Mouse (Mus musculus): ENCODE data around the gene Rarres2.
A peak's percentile ranks its signal among the peaks of the same experiment; 100 is the strongest.

Rarres2 gene

GRCm38 (mm10) chr6:48572572-48573061, at the start of gene Rarres2:
Gene Rarres2 (minus strand): TSS chr6:48572789.
- DNase-seq = peak; percentile 60

- no peak for DNase-seq
Observed at GRCm38 (mm10) chr6:48620031-48620430, 47.4 kb upstream of the Rarres2 start.

- no peak for DNase-seq
Observed at GRCm38 (mm10) chr6:48614756-48615155, 42.2 kb upstream of the Rarres2 start.

- DNase-seq = no peak
Observed at GRCm38 (mm10) chr6:48613464-48613863, 40.9 kb upstream of the Rarres2 start.

GRCm38 (mm10) chr6:48610657-48611056, 38.1 kb upstream of the Rarres2 start:
- DNase-seq = no peak

- DNase-seq = no peak
Observed at GRCm38 (mm10) chr6:48609512-48609911, 36.9 kb upstream of the Rarres2 start.

GRCm38 (mm10) chr6:48608124-48608523, 35.5 kb upstream of the Rarres2 start:
- DNase-seq = no peak

- DNase-seq = peak; percentile 37
Observed at GRCm38 (mm10) chr6:48602080-48602741, 29.6 kb upstream of the Rarres2 start.

- peak; percentile 96 for DNase-seq
Observed at GRCm38 (mm10) chr6:48601271-48602079, 28.9 kb upstream of the Rarres2 start, which contains the start of gene Zfp775. Gene Zfp775 (plus strand): TSS chr6:48602063.

- DNase-seq = no peak
Observed at GRCm38 (mm10) chr6:48600594-48600993, 28.0 kb upstream of the Rarres2 start.

- no peak for DNase-seq
Observed at GRCm38 (mm10) chr6:48597233-48597625, 24.6 kb upstream of the Rarres2 start.

- DNase-seq = no peak
Observed at GRCm38 (mm10) chr6:48596545-48597232, 24.1 kb upstream of the Rarres2 start.

GRCm38 (mm10) chr6:48595278-48595677, 22.7 kb upstream of the Rarres2 start:
- no peak for DNase-seq

- peak; percentile 34 for DNase-seq
Observed at GRCm38 (mm10) chr6:48594043-48594738, 21.6 kb upstream of the Rarres2 start.

- peak; percentile 89 for DNase-seq
Observed at GRCm38 (mm10) chr6:48593158-48594042, 20.8 kb upstream of the Rarres2 start, which contains the start of the genes Repin1 and Gm44965. Gene Repin1 (plus strand): TSS chr6:48593883. Gene Gm44965 (plus strand): TSS chr6:48593941.

- no peak for DNase-seq
Observed at GRCm38 (mm10) chr6:48591871-48592270, 19.3 kb upstream of the Rarres2 start.

GRCm38 (mm10) chr6:48591221-48591845, 18.7 kb upstream of the Rarres2 start:
- DNase-seq = no peak

- no peak for DNase-seq
Observed at GRCm38 (mm10) chr6:48589194-48589750, 16.7 kb upstream of the Rarres2 start, which contains the start of gene Gm45021. Gene Gm45021 (plus strand): TSS chr6:48589610.

- DNase-seq = peak; percentile 65
Observed at GRCm38 (mm10) chr6:48582037-48582436, 9.4 kb upstream of the Rarres2 start.

- no peak for DNase-seq
Observed at GRCm38 (mm10) chr6:48581257-48581656, 8.7 kb upstream of the Rarres2 start.

Data from lung, postnatal 14 days (tissue).